Mouse (Mus musculus): ENCODE results near the gene Olfr1302. TPM values are rescaled to one million over a fixed set of nuclear protein-coding genes. Genes with fewer than 3 reads are reported as not detected.

Olfr1302 gene
- polyA plus RNA-seq (2016; fragmentation: Nextera tagmentation; extraction: Ambion mirVana) = not detected in 2 replicates

GRCm38 (mm10) chr2:111777129-111777528, at the start of gene Olfr1302:
Gene Olfr1302 (plus strand): TSS chr2:111777429.
- H3K27ac ChIP-seq = no peak within 1 kb of the TSS
- no peaks in the 10 kb centered on the region for H3K27me3 ChIP-seq
- H3K9ac ChIP-seq = no peak within 1 kb of the TSS
- no peak for ATAC-seq (ENCODE audit: low FRiP score)
- H3K4me3 ChIP-seq (replicated peaks) = no peak within 1 kb of the TSS
- WGBS = 87% methylated on average over 2 of the region's 2 CpGs
- no peaks in the 10 kb centered on the region for H3K4me1 ChIP-seq
- H3K4me2 ChIP-seq = no peak within 1 kb of the TSS
- H3K36me3 ChIP-seq (replicated peaks) = no peaks in the 10 kb centered on the region
- H3K9me3 ChIP-seq = no peaks in the 10 kb centered on the region

- H3K36me3 ChIP-seq (replicated peaks) = no peaks in the 10 kb centered on the region
- H3K27me3 ChIP-seq = no peaks in the 10 kb centered on the region
- no peak for ATAC-seq (ENCODE audit: low FRiP score)
- no peak within 1 kb of the TSS for H3K27ac ChIP-seq
- H3K4me3 ChIP-seq (replicated peaks) = no peak within 1 kb of the TSS
- H3K4me1 ChIP-seq = no peaks in the 10 kb centered on the region
- no peaks in the 10 kb centered on the region for H3K9me3 ChIP-seq
- H3K4me2 ChIP-seq = no peak within 1 kb of the TSS
- H3K9ac ChIP-seq = no peak within 1 kb of the TSS
- 92% methylated on average over 3 of the region's 3 CpGs for WGBS
Observed at GRCm38 (mm10) chr2:111750706-111751105, 26.5 kb upstream of the Olfr1302 start, which contains the start of gene Olfr1301. Gene Olfr1301 (plus strand): TSS chr2:111751006.

- no peaks in the 10 kb centered on the region for H3K4me1 ChIP-seq
- H3K27me3 ChIP-seq = no peaks in the 10 kb centered on the region
- ATAC-seq (ENCODE audit: low FRiP score) = no peak
- H3K4me2 ChIP-seq = no peak overlapping the region
- no peak overlapping the region for H3K4me3 ChIP-seq (replicated peaks)
- H3K9me3 ChIP-seq = no peaks in the 10 kb centered on the region
- H3K9ac ChIP-seq = no peak overlapping the region
- no peaks in the 10 kb centered on the region for H3K36me3 ChIP-seq (replicated peaks)
- H3K27ac ChIP-seq = no peak overlapping the region
Observed at GRCm38 (mm10) chr2:111812936-111813335, 35.7 kb downstream of the Olfr1302 start.

- H3K4me1 ChIP-seq = no peaks in the 10 kb centered on the region
- H3K27ac ChIP-seq = no peak within 1 kb of the TSS
- no peak within 1 kb of the TSS for H3K4me3 ChIP-seq (replicated peaks)
- H3K36me3 ChIP-seq (replicated peaks) = no peaks in the 10 kb centered on the region
- no peak within 1 kb of the TSS for H3K4me2 ChIP-seq
- no peak within 1 kb of the TSS for H3K9ac ChIP-seq
- WGBS = 76% methylated on average over 2 of the region's 2 CpGs
- ATAC-seq (ENCODE audit: low FRiP score) = no peak
- H3K27me3 ChIP-seq = no peaks in the 10 kb centered on the region
- H3K9me3 ChIP-seq = no peaks in the 10 kb centered on the region
Observed at GRCm38 (mm10) chr2:111820240-111820639, 43.0 kb downstream of the Olfr1302 start, which contains the start of gene Olfr1303. Gene Olfr1303 (minus strand): TSS chr2:111820340.

Other genes starting within 250 kb of the Olfr1302 start
- gene Olfr1294, start 237.1 kb upstream of the Olfr1302 start, polyA plus RNA-seq (2016; fragmentation: Nextera tagmentation; extraction: Ambion mirVana) = not detected in 2 replicates
- gene Olfr1295, start 207.7 kb upstream of the Olfr1302 start, polyA plus RNA-seq (2016; fragmentation: Nextera tagmentation; extraction: Ambion mirVana) = not detected in 2 replicates
- not detected in 2 replicates for gene Olfr1297, start 150.9 kb upstream of the Olfr1302 start, polyA plus RNA-seq (2016; fragmentation: Nextera tagmentation; extraction: Ambion mirVana)
- not detected in 2 replicates for gene Olfr1298, start 128.2 kb upstream of the Olfr1302 start, polyA plus RNA-seq (2016; fragmentation: Nextera tagmentation; extraction: Ambion mirVana)
- gene Olfr1299, start 116.0 kb upstream of the Olfr1302 start, polyA plus RNA-seq (2016; fragmentation: Nextera tagmentation; extraction: Ambion mirVana) = not detected in 2 replicates
- gene Olfr1301, start 26.4 kb upstream of the Olfr1302 start, polyA plus RNA-seq (2016; fragmentation: Nextera tagmentation; extraction: Ambion mirVana) = not detected in 2 replicates
- gene Olfr1303, start 42.9 kb downstream of the Olfr1302 start, polyA plus RNA-seq (2016; fragmentation: Nextera tagmentation; extraction: Ambion mirVana) = not detected in 2 replicates
- not detected in 2 replicates for gene Olfr1305, start 99.7 kb downstream of the Olfr1302 start, polyA plus RNA-seq (2016; fragmentation: Nextera tagmentation; extraction: Ambion mirVana)
- not detected in 2 replicates for gene Olfr1306, start 138.8 kb downstream of the Olfr1302 start, polyA plus RNA-seq (2016; fragmentation: Nextera tagmentation; extraction: Ambion mirVana)
- gene Olfr1307, start 172.0 kb downstream of the Olfr1302 start, polyA plus RNA-seq (2016; fragmentation: Nextera tagmentation; extraction: Ambion mirVana) = not detected in 2 replicates
- not detected in 2 replicates for gene Olfr1308, start 187.5 kb downstream of the Olfr1302 start, polyA plus RNA-seq (2016; fragmentation: Nextera tagmentation; extraction: Ambion mirVana)
- gene Olfr1309, start 212.9 kb downstream of the Olfr1302 start, polyA plus RNA-seq (2016; fragmentation: Nextera tagmentation; extraction: Ambion mirVana) = not detected in 2 replicates
- gene Olfr1310, start 235.3 kb downstream of the Olfr1302 start, polyA plus RNA-seq (2016; fragmentation: Nextera tagmentation; extraction: Ambion mirVana) = not detected in 2 replicates
- not detected in 2 replicates for gene Olfr1311, start 247.0 kb downstream of the Olfr1302 start, polyA plus RNA-seq (2016; fragmentation: Nextera tagmentation; extraction: Ambion mirVana)

Measured in forebrain, embryonic 12.5 days (tissue).